Mouse (Mus musculus) myocyte (in vitro differentiated cells): ENCODE measurements at regions not wholly inside any gene's neighbourhood (a gene's known extent, or its start where the extent isn't known, plus 50 kb on each side); places are given as distances from the start of the nearest gene placed in this dataset.

ENCODE experiments used
- CEBPB ChIP-seq: IDR thresholded peaks from 2 replicates; pipeline ENCODE4 v1.6.1; 2011; ENCODE audit warnings: mild to moderate bottlenecking, moderate library complexity; ENCODE audit not compliant: poor library complexity, insufficient read depth, severe bottlenecking
- E2F4 ChIP-seq: IDR thresholded peaks from one replicate; pipeline ENCODE4 v1.6.1; 2011; ENCODE audit warnings: mild to moderate bottlenecking, control low read depth, moderate library complexity; ENCODE audit not compliant: insufficient read depth
- MAX ChIP-seq: IDR thresholded peaks from one replicate; pipeline ENCODE4 v1.6.1; 2011; ENCODE audit warnings: low read depth, mild to moderate bottlenecking, control low read depth
- MYOD1 ChIP-seq, 3 experiments: IDR thresholded peaks; one replicate each; pipeline ENCODE4 v1.6.1; 2011; ENCODE audit warnings: control low read depth in 2 of 3, low read depth in 2 of 3, mild to moderate bottlenecking in 2 of 3, moderate library complexity in 1 of 3; ENCODE audit not compliant: insufficient read length in 2 of 3, control insufficient read depth in 1 of 3
- MYOG ChIP-seq, 3 experiments: IDR thresholded peaks; one replicate each; pipeline ENCODE4 v1.6.1; 2011; ENCODE audit warnings: control low read depth in 2 of 3, low read depth in 2 of 3, mild to moderate bottlenecking in 2 of 3; ENCODE audit not compliant: insufficient read length in 2 of 3, control insufficient read depth in 1 of 3, insufficient read depth in 1 of 3
- POLR2A ChIP-seq: IDR thresholded peaks from one replicate; pipeline ENCODE4 v1.6.1; 2011; ENCODE audit warnings: low read depth, mild to moderate bottlenecking, control low read depth, moderate library complexity; ENCODE audit not compliant: insufficient read length
- POLR2AphosphoS2 ChIP-seq: IDR thresholded peaks from one replicate; pipeline ENCODE4 v1.6.1; 2011; ENCODE audit warnings: low read depth, control low read depth; ENCODE audit not compliant: insufficient read length
- REST ChIP-seq: IDR thresholded peaks from one replicate; pipeline ENCODE4 v1.6.1; 2011; ENCODE audit warnings: mild to moderate bottlenecking, control low read depth, moderate library complexity; ENCODE audit not compliant: insufficient read depth, insufficient read length
- TCF12 ChIP-seq: IDR thresholded peaks from one replicate; pipeline ENCODE4 v1.6.1; 2011; ENCODE audit warnings: mild to moderate bottlenecking, control low read depth; ENCODE audit not compliant: poor library complexity, insufficient read depth, severe bottlenecking
- TCF3 ChIP-seq: IDR thresholded peaks from one replicate; pipeline ENCODE4 v1.6.1; 2011; ENCODE audit warnings: low read depth, control low read depth; ENCODE audit not compliant: insufficient read length
- USF1 ChIP-seq: IDR thresholded peaks from one replicate; pipeline ENCODE4 v1.6.1; 2011; ENCODE audit warnings: low read depth, mild to moderate bottlenecking, control low read depth, moderate library complexity

DNA sequence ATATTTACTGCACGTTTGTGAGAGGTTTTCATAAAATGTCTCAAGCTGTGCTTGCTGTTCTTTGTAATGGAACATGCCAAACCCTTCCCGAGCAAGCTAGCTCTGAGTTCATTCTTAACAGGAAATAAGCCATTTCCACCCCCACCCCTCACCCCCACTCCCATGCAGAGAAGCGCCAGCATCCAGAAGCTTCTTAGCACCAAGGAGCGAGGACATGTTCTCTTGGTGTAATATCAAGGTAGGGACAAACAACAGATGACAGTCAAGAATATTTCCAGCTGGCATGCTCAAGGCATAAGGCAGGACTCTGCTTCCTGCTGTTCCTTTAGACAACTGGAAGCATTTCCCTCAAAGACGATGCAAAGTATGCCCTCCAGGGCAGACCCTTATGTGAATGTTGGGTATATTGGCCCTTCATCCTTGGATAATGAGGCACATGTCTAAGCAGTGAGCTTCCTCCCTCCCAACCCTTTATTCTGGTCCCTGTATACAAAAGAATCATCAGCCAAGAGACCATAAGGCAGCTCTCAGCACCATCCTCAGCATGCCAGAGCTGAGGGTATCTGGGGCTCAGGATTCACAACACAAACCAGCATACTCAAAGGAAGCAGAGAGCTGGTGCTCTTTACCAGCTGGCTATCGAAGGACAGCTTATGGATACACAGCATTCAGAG lies 205.2 kb upstream of the Ppp2r2d start:
- TF ChIP-seq POLR2A (no peak), POLR2AphosphoS2 (no peak), E2F4 (no peak), MAX (no peak), CEBPB (no peak), USF1 (no peak), MYOG (IDR thresholded peaks at IDR 0.05; ENCODE audit: control insufficient read depth in 1 of 3, insufficient read depth in 1 of 3, insufficient read length in 2 of 3, low read depth in 2 of 3) (no peak), TCF3 (no peak), TCF12 (no peak), REST (no peak), MYOD1 (IDR thresholded peaks at IDR 0.05; ENCODE audit: control insufficient read depth in 1 of 3, insufficient read length in 2 of 3, low read depth in 2 of 3) (no peak)
